Mouse (Mus musculus) forelimb bud, embryonic 11.5 days (tissue): ENCODE data around the gene Tmem170b.

Experiments
- DNase-seq: peaks from one replicate; pipeline ENCODE4 v3.0.0-alpha.2; 2012; ENCODE audit warnings: low read depth, low spot score

The Tmem170b gene

DNA sequence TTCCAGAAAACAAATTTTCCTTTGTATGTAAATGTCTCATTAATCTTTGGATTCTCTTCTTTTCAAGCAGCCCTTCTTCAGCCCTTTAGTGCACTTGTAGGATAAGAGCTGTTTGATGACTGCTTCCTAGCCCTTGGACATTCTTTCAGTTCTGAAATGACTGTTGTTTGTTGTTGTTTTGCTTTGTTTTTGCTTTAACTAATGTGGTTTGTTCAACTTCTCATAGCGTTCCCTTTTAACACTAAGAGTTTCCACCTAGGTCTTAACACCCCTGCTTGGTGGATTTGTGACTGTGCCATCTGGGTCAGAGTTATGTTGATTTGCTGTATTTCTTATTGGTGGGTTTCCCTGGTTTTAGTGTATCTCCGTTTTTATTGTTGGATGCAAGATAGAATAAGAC, 8.8 kb downstream of the Tmem170b start:
- no peak for DNase-seq

DNA sequence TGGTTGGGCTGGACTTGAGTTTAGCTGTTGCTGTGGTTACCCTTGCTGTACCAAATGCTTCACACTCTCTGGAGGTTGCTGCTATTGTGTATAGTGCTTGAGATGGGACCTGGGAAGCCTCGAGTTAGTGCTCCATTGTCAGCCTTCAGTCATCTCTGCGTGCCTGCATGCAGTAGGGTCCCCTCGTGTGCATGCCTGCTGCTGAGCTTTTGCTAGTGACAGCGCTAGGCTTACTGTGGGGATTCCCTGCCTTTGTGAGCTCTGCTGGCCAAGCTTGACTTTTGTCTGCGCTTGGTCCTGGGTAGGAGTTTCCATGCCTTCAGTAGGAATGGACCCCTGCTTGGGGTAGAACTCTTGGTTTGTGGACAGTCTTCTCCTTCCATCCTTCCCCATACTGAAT, 9.3 kb downstream of the Tmem170b start:
- DNase-seq: no peak

DNA sequence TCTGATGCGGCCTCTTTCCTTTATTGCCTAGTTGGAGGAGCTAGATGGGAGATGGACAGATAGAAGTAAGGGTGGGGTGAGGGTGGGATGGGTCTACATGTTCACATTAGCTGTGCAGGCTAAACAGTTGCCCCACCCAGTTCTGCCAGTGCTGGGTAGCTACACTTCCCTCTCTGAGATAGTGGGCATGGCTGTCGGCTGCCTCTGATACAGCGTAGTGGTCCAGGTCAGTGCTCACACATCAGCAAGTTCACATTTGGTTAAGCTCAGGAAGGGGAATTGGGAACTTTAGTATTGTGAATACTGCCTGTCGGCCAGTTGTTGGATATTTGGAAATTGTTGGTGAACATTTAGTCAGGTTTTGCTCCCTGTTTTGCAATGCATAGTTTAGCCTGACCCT, 13.8 kb downstream of the Tmem170b start:
- no peak for DNase-seq

DNA sequence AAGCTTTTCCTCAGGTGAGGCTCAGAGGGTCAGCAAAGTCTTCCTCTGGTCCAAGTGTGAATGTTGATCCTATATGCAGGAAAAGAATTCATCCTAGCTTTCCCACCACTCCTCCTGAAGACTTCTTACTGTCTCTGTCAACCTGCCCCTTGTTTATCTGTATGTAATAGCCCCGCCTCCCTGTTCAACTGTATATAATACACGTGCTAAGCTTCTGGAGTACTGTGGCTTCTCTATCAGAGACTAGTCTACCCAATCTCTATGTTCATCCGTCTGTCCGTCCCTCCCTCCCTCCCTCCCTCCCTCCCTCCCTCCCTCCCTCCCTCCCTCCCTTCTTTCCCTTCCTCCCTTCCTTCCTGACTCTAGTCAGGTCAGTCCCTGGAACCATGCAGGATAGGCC, 14.4 kb downstream of the Tmem170b start:
- no peak for DNase-seq

DNA sequence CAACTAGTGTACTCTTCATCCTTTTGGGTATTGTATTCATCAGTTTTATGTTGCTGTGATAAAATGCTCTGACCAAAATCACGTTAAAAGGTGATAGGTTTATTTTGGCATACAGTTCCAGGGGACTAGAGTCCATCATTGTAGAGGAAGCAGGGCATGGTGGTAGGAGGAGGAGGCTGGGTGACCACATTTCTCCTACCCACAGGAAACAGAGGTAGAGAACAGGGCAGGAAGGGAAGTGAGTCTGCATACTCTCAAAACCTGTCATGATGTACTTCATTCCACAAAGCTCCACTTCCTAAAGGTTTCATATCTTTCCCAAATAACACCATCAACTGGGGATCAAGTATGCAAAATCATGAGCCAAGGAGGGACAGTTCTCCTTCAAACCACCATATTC, 18.4 kb downstream of the Tmem170b start:
- no peak for DNase-seq

DNA sequence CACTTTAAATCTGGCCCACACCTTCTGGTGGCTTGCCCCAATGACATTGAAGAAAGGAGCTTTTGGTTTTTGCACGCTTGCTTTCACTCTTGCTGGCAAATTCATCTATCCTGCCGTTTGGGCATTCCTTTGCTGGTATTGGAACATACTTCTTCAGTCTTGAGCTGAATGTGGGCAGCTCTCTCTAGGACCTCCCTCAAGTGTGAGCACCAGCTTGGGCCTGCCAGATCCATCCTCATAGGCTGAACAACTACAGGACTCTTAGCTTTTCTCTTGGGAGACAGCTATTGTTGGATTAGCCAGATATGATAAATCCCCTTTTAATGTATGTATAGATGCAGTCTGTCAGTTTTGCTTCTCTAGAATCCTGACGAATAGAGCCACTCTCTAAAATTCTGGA, 19.5 kb downstream of the Tmem170b start:
- no peak for DNase-seq

DNA sequence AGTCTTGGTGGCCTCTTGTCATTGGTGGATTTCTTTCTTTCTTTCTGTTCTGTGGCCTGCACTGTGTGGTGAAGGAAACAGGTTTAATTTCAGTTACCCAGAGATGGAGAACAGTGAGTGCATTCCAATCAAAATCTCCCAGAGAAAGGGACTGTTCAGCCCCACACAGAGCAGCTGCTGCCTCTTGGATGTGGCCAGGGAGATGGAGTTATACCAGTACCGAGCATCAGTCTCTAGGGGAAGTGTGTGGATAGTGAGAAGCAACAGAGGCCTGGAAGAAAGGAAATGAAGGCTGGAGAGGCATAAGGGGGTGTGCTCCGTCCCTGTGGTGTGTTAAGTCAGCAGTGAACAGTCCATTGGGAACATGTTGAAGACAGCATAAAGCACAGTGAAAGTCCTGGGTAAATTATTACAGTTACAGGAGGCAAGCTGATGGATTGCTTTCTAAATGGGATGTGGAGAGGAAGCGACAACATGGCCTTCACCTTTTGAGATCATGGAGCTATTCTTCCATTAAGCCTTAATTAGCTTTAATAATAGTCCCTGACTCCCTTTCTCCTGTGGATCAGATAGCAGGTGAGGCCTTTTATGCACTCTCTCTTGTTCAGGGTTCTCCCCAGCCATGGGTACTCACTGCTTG, 21.7 kb downstream of the Tmem170b start:
- no peak for DNase-seq

DNA sequence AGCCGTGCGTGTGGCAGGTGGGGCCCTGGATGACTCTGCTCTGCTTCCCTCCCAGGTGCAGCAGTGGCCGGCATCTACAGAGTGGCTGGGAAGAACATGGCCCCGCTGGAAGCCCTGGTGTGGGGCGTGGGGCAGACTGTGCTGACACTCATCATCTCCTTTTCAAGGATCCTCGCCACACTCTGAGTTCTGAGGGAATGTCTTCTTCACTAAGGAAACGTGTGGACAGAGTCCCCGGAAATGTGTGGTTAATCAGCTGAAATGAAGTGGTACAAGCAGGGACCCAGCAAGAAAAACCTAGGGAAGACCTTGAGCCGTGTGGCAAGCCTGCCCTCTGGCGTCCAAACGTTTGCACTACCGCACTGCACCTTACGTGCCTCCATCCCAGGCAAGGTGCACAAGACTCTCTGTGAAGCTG, 28.7 kb downstream of the Tmem170b start:
- peak; percentile 66 for DNase-seq

DNA sequence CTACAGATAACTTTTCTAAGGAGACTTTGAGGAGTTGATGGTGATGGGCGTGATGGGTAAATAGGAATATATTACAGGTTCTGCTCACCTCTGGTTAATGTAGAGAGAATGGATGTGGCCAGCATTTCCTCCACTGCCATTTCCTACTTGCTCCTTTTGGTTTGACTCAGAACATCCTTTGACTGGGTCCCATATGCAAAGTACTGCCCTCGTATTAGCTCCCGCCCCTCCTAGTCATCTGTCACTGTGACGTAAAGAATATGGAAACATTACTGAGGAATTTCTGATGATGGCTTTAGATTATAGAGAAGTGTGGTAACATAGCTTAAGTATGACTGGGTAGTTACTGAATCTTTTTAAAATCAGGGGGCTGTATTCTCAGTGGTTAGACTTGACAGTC, 32.4 kb downstream of the Tmem170b start:
- no peak for DNase-seq

DNA sequence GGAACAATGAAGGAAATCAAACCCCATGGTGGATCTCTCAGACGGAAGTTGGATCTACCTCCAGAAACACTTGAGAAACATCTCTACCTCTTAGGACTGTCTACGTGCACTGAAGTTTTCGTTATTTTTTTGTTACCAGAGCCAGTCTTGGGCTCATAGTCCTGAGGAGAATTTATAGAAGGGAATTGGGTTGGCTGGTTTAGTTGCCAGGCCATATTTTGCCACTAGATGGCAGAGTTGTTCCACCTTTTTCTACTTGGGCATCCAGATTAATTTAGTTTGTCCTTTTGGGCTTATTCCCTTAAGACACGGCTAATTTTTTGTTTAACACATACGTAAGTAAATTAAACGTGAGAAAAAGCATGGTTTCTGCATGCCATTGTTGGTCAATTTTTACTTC, 37.1 kb downstream of the Tmem170b start:
- DNase-seq: peak; percentile 57

DNA sequence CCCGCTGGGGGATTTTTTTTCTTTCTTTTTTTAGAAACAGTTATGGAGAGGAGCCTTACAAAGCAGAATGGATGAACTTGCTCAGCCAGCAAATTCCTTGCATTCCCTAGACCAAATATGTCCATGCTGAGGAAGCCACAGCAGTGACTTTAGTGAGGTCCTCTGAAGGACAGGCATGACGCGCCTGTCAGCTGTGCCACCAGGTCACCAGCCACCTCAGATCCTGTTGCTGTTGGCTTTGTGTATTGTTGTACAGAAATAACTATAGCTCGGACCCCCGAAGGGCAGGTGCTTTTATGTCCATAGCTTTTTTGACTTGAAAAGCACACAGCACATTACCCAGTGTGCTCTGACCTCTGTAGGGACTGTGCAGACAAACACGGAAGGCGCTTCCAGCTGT, 38.1 kb downstream of the Tmem170b start:
- peak; percentile 7 for DNase-seq

DNA sequence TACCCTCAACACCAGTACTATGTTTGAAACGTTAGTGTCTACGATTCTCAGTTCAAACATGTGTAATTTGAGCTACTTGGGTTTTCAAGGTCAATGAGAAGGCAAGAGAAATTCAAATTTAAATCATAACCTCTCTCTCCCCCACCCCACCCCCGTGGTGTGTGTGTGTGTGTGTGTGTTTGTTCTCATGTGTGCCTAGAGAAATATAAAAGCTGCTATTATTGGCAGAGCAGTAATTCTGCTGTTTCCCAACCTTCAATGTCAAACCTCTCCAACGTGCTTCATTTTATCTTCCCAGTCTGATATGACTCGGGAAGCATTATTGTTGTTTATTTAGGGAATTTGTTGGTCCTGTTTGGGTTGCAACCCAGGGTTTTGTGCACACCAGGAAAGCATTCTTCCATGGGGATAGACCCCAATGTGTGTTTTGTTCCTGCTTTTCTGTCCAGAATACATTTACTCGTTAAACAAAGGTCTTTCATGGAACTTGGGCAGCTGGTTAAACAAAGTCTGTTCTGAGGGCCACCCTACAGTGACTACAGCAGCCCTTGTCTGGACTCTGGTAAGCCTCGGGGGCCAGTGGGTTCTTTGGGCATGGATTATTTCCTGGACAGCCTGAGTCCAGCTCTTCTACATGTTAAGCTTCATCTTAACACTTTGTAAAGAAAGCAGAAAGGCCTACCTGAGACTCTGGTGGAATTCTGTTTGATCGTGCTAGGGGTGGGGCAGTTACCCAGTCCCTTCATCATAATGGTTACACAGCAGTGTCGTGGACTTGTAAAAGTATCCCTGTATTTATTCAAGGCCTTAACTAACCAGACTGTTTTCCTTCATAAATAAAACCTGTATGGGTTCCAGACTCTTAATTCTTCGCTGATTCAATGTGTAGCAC, 39.1 kb downstream of the Tmem170b start:
- no peak for DNase-seq

DNA sequence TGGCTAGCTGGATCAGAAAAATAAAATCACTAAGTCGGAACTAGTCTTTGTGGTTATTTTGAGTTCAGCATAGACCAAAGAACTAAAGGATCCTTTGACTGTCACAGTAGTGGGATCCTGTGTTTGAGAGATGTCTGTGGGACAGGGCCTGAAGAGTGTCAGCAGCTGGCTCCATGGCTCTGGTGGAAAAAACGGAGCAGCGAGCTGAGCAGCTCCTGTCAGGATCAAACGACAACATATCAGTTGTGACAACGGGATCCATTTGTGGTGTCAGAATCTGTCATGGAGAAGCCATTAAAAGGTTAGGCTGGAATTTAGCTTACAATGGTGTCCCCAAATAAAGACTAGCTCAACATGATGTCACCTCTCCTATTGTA, 39.8 kb downstream of the Tmem170b start:
- DNase-seq: no peak

DNA sequence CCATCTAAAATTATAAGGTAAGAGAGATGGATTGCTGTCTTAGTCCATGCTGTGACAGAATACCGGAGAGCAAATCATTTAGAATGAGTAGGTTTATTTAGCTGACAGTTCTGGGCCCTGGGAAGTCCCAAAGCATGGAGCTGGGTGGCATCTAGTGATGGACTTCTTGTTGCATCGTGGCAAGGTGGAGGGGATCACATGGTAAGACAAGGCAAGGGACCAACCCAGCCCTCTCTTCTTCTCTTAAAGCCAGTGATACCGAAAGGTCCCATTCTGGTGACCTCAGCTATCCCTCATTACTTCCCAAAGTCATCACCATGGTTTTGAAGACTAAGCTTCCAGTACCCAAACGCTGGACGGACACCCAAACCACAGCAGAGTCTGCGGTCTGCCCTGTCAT, 42.3 kb downstream of the Tmem170b start:
- no peak for DNase-seq

DNA sequence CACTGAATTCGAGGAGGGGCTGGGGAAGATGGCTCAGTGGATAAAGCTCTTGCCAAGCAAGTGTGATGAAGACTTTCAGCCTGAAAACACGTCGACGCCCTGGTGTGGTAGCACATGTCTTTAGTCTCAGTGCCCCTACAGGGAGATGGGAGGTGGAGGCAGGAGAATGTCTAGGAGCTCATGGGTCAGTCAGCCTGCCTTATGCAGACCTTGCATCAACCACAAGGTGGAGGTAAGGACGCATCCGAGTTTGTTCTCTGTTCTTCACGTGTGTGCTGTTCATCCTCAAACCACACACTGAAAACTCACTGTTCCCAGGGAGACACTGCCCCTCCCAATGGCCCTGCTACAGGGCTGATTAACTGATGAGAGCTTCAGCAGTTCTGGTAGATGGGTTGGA, 45.0 kb downstream of the Tmem170b start:
- no peak for DNase-seq

DNA sequence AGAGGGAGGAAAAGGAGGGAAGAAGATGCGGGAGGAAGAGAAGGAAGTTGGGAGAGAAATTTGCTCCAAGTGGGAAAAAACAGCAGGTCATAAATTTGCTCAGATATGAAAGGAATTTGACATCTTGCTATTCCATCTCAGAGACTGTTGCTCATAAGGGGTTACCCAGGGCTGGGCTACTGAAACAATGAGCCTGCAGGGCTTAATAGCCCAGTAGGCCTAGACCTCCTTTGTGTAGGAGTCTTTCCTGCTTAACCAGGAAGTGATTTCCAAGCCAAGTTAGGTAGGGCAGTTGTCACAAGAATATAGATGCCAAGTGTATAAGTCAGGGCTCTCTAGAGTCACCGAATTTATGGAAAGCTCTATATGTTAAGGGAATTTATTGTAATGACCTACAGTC, 48.1 kb downstream of the Tmem170b start:
- DNase-seq: no peak

DNA sequence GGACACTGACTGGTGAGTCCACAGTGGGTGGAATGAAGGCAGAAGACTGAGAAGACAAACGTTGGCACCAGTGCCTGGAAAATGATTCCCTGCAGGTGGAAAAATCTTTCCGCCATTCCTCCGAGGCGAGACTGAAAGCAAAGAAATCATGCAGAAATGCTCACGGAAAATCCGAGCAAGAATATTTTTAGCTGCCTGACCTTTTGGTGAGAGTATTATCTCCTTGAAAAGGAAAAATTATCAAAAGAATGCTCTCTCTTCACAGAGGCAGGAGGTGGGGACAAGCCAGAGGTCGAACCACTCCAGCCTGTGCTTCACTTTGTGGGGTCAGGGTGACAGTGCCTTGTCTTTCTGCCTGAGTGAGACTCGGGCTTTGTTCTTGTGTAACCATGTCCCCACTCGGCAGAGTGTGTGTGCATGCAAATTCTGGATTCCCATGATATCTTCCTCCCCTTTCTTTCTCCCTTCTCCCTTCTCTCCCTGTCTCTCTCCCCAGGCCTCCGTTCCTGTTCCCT, 49.9 kb downstream of the Tmem170b start:
- DNase-seq: no peak

DNA sequence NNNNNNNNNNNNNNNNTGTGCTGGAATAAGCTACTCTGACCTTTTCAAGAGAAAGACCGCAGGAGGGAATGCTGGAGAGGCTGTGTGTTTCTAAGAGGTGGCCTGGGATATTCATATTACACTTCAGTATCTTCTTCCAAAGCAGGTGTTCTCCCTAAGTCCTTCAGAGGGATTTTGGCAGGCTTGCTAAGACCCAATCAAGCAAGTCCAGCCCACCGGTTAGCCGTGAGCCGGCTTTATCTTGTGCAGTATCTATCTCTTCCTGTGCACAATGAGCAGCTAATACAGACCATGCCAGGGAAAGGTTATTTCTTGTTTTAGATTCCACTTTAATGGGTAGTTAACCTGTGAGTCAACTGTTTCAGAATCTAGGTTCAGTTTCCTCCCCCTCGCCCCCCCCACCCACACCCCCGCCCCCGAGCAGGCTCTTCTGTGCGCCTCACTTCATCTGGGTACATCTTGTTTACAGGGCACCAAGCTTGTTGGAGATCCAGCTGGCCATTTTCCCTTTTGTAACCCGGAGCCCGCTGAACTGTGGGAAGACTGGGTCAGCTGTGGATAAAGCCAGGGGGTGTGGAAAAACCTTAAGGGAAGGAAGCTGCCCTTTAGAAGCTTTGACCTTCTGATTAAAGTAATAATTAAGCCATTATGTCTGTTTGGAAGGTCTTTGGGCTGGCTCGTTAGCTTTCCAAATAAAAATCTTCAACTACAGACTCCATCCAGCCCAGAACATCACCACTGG, 54.5 kb downstream of the Tmem170b start:
- DNase-seq: no peak

DNA sequence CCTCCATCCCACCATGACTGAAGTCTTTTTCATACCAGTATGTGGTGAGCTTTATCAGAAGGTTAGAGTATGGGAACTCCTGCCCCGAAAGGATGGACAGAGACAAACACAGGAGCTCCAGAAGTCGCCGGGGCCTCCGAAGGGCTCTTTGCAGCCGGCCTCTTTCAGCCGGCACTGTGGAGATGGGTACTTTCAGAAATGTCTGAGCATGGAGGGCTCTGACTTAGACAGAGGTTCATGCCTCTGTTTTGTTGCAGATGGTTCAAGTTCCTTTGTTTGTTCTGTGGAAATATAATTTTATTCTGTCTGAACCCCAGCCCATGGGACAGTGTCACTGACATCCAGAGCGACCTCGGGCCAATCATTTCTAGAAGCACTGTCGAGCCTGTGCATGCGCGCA, 55.4 kb downstream of the Tmem170b start:
- DNase-seq: no peak

DNA sequence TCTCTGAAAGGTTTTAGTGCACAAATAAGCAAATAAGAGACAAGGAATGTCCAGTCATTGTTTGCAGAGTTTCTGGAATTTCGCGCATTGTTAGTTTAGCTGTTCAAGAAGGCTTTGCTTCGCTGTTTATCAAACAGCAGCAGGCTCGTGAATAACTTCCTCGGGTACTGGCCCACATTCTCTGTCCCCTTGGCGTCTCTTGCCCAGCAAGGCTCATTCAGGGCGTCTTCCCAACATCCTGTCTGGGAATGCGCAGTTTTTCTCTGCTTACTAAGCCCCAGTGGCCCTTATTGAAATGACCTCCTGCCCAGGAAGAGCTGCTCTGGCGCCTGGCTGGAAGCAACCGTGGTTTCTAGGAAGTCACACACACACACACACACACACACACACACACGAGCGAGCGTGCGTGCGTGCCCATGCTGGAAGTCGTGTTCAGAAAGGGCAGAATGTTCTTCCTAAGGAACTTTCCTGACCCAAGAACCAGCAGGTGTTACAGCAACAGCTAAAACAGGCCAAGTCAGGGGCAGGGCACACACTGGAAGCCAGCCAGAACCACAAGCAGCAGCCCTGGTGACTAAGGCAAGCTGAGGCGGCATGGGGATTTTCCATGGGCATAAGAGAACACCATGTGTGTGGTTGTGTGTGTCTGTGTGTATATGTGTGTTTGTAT, 56.8 kb downstream of the Tmem170b start:
- DNase-seq: peak; percentile 14

DNA sequence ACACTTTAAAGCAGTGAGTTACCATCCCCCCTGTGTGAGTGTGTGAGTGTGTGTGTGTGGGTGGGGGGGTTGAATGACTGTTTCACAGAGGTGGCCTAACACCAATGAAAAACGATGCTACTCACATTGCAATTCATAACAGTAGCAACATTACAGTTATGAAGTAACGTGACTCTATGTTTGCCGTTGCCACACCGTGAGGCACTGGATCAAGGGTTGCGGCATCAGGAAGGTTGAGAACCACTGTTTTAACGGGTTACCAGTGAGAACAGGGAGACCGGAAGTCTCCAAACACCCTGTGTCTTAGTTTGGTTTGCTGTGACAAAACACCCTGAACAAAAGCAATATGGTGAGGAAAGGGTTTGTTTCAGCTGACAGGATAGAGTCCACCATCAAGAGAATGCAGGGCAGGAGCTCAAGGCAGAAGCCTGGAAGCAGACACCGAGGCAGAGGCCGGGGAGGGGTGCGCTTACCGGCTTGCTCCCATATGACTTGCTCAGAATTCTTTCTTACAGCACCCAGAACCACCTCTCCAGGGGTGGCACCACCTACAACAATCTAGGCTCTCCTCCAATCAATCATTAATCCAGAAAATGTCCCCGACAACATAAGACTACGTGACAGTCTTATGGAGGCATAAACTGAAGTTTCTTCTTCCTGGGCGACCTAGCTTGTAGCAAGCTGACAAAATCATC, 57.9 kb downstream of the Tmem170b start:
- no peak for DNase-seq
